Mouse (Mus musculus): ENCODE results near the gene Bhlha9.
A peak's percentile ranks its signal among the peaks of the same experiment; 100 is the strongest.
"Not testable (repeated sequence)": the region's sequence is repeated elsewhere in the genome, so short reads cannot be mapped to it uniquely, and the experiment has no call there.

Gene Bhlha9

DNA sequence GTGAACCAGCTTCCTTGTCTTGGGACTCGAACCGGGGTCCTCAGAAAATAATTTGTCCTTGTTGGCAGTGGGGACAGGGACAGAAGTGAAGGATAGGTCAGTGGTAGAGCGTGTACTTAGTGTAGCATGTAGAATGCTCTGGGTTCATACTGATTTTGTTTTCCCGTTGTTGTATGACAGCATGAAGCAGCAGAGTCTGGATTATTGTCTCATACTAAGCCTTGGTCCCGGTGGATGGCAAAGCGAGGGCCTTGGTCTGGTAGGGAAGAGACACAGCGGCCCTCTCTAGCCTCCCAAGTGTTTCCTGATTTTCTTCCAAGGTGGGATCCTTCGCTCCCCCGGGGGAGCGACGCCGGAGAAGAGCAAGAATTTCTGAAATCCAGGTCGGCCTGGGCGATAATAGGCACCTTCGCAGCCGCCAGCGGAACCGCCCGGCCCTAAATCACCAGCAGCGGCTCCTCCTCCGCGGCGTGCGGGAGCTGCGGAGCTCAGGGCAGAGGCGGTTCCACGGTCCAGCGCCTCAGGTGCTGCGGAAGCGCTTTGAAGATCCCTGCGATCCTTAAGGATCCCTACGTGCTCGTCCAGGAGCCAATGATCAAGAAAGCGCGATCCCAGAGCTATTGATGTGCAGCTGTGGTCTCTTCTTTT lies 6.1 kb upstream of the Bhlha9 start:
- DNase-seq: peak; percentile 43

DNA sequence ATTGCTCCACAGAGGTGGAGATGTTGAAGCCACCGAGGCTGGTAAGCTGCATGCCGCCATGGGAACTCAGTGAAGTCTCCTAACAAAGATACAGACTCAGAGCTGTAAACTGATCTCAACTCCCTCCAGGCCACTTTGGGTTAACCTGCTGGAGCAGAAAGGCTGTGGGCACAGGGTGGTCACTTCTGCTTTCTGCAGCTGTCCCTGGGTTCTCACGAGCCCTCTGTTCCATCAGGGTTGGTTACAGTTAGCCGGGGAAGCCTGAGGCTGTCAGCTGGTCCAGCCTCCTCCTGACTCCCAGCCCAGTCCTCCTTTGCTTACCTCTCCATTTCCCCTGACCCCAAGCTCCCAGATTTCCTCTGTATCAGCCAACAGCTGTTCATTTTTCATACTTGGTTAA lies 4.5 kb upstream of the Bhlha9 start:
- DNase-seq: no peak

DNA sequence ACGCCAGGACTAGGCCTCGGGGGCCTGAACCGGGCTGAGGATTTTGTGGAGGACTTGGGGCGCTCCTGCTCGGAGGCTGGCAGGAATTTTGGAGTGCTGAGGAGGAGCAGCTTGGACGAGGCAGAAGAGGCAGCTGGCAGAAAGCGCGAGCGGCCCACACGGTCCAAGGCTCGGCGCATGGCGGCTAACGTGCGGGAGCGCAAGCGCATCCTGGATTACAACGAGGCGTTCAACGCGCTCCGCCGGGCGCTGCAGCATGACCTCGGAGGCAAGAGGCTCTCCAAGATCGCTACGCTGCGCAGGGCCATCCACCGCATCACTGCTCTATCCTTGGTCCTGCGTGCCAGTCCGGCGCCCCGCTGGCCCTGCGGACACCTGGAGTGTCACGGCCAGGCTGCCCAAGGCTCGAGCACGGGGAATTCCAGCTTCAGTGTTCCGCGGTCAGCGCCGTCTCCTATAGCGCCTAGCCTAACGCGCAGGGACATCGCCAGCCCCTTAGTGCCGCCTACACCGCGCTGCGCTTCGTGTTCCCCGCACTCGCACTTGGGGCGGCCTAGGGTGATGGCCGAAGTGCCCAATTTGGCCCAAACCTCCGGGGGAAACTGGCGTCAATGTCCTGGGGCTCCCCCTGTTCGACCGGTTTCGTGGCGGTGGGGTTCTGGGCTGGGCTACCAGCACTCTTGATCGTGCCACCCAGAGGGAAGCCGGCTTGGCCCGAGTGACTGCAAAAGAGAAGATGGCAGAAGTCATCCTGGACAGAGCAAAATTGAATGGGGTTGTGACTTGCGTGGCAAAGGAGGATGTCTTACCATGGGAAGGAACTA lies 503 bp downstream of the Bhlha9 start:
- DNase-seq: peak; percentile 72

DNA sequence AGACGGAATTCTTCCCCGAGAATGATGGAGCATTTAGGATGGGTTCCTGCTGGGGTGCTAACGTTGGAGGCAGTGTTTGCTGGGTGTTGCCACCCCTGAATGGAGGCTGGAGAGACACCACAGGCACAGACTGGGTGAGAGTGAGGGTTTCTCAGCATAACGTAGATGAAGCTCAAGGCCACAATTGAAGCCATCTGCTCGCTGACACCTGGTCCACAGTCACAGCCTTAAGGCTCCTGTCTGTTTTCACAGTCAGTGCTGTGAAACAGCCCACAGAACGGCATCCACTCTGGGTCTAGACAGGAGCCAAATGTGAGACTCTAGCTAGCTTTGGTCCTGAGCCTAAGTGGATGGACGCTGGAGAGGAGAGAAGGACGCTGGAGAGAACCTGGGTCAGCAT lies 1.9 kb downstream of the Bhlha9 start:
- DNase-seq: no peak

DNA sequence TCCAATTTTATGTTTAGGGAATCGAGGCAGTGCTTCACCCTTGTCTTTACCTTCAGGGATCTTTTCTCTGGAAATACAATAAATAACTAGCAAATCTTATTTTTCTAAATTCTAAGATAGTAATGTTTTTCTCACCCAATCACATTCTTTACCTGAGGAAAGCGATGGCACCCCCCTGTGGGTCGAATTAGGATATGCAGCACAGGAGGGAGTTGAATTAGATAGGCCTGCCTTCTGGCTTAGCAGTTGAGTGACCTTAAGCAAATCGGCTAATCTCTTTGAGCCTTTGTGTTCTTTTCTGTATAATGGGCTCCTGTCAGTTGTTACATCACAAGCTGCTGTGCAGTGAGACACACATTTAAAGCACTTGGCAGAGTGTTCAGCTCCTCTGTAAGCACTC lies 2.4 kb downstream of the Bhlha9 start:
- DNase-seq: no peak

DNA sequence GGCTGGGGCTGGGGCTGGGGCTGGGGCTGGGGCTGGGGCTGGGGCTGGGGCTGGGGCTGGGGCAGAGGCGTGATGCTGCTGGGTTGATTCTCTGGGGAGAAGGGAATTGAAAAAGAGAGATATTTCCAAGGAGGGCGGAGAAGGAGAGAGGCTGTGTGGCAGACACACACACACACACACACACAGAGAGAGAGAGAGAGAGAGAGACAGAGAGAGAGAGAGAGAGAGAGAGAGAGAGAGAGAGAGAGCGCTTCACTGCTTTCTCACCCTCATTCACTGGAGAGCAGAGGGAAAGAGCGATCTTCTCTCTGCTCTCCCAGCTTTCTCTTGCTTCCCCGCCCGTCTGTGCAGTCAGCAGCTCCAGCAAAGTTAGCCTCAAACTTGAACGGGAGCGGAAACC lies 7.2 kb downstream of the Bhlha9 start, which contains the start of gene Trarg1:
TSS of gene Trarg1 (plus strand) at position 301 of the 400 bp plus-strand sequence.
- DNase-seq: not testable (repeated sequence)

DNA sequence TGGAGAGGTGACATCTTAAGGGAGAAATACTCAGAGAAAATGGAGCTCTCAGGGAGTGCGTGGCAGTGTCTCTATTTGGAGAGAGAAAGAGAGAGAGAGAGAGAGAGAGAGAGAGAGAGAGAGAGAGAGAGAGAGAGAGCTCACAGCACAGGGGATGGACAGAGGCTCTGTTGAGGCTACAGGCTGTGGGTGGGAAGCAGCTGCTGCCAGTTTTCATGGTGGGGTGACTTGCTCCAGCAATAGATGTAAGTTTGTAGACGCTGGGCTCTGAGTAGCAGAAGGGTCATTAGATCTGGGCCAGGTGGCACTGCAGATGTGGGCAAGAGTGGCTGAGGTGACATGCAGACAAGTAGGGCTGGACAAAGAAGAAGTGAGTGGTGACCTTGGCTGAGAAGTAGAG lies 13.3 kb downstream of the Bhlha9 start:
- no peak for DNase-seq

DNA sequence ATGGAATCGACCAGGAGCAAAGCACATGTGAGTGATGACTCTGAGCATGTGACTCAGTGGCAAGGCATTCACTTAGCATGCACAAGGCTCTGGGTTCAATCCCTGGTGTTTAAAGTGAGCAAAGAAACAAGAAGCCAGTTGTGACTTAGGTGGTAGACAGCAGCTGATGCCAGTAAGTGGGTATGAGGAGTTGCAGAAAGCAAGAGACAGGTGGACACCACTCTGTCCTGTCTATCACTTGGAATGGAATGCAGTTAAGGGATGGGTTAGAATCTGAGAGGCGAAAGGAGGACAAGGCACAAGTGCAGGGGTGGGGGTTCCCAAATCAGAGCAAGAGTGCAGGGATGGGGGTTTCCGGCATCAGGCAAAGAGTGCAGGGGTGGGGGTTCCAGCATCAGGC lies 19.8 kb downstream of the Bhlha9 start:
- DNase-seq: no peak

DNA sequence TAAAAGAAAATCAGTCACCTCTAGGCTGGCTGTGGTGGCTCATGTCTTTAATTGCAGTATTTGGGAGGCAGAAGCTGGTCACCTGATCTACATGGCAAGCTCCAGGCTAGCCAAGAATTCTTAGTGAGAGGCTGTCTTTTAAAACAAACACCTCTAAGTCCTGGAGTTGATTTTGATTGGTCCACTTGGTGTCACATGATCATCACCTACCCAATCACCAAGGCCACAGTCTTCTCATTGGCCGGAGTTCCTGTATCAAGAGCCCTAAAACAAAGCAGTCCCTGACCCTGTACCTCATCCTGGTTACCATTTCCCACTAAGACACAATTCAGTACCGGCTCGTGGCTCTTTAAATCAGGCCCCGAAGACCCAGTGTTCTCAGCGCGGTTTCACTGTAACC lies 23.5 kb downstream of the Bhlha9 start:
- DNase-seq: no peak

DNA sequence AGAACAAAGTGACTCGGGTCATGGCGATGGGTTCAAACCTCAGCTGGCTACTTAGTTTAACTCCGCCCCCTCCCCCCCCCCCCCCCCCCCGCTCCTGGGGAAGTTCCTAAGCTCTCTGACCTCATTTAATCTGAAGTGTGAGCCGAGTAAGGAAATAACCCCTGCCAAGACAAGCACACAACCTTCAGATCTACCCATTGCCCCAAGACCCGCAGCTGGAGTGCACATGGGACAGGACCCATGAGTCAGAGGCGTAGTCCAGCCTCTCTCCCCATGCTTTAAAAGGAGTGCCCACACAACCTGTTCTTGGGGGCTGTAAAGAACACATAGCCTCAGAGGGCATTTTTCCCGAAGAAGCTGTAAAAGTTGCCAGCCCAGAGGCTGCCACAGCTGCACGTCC lies 27.4 kb downstream of the Bhlha9 start:
- DNase-seq: no peak

DNA sequence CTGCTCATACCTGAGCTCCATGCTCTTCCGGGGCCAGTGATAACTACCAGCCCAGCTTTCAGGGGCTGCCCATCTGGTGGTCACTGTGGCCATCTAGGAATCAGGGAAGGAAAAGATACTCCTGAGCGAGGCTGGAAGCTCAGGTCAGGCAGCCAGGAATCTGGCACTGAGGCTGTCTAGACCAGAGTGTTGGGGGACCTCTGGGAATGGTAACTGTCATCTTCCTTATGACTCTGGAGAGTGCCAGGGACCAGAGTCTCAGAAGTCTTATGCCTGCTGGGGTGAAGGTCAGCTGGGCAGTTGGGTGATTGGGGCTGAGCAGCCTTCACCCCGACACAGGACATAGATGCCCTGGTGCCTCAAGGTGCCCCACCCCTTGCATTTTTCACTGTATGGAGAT lies 35.4 kb downstream of the Bhlha9 start:
- DNase-seq: no peak

DNA sequence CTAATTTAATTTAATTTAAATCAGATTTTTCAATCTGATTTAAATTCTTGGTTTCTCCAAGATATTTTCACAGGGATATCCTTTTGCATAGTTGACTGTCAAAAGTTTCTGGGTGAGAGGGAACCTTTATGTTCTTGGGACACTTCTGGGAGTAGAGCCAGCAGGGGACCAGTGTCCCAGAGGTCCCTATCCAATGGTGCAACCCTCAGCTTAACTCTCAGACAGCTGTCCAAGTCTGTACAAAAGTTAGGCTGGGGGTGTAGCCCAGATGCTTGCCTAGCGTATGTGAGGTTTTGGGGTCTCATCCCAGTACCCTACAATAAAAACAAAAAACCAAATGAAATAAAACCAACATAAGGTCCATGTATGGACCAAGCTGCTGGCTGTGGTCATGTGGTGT lies 35.8 kb downstream of the Bhlha9 start:
- no peak for DNase-seq

DNA sequence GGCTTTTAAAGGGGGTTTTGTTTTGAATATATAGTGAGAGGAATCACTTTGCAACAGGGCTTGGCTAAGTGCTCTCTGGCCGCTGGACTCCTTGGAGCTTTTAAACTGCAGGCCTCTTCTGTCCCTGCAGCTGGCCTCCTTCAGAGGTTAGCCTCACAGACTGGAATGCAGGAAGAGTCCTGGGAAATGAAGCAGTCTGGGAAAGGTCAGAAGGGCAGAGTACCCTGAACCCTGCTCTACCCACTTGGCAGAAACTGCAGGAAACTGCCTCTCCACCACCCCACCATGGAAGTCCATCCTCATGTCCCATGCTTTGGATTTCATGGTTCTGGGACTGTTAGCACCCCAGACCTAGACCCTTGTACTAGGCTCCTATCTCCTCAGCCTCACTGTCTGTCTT lies 36.6 kb downstream of the Bhlha9 start:
- no peak for DNase-seq

DNA sequence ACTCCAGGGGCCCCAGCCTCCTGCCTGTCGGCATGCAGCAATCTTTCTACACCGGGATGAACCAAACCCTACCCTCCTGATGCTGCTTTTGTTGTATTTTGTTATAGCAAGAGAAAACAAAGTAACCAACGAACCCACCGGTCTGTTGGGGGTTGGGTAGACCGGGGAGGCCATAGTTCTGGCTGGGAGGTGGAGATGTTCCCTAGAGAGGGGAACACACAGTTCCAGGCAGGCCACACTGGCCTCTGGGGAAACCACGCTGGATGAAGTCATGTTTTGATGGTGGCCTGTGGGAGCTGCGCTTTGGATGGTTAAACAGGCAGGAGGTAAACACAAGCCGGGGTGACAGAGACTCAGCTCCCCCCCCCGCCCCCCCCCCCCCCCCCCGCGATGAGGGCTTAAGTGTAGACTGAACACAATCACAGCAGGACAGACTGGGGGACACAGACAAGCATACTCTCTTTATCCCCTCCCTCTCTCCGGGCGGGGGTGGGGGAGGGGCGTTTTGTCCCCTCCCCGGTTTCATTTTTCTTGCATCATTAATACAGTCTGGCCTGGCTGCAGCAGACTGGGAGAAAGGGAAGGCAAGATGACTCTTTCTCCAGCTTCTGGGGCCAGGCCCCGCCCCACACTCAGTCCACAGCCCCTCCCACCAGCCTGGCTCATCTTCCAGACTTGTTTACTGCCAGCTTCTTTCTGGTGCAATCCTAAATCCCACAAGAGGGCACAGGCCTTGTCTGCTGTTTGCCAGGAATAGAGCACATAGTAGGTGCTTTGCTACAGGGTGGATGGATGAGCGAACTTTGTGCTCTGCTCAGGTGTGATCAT lies 37.6 kb downstream of the Bhlha9 start:
- DNase-seq: no peak

DNA sequence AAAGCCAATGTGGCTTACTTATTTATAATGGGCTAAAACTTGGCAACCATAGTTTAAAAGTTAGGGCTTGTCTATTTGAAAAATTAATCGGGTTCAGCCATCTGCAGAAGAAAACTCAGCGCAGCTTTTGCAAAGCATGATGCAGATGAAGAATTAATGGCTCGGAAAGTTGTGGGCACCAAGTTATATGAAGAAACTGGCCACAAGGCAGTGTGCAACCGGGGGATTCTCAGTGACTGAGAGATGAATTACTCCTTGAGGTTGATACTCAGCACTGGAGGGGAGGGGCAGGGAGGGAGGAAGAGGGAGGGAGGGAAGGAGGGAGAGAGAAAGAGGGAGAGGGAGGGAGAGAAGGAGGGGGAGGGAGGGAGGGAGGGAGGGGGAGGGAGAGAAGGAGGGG lies 44.7 kb downstream of the Bhlha9 start:
- no peak for DNase-seq
